In the genomic region with DNA sequence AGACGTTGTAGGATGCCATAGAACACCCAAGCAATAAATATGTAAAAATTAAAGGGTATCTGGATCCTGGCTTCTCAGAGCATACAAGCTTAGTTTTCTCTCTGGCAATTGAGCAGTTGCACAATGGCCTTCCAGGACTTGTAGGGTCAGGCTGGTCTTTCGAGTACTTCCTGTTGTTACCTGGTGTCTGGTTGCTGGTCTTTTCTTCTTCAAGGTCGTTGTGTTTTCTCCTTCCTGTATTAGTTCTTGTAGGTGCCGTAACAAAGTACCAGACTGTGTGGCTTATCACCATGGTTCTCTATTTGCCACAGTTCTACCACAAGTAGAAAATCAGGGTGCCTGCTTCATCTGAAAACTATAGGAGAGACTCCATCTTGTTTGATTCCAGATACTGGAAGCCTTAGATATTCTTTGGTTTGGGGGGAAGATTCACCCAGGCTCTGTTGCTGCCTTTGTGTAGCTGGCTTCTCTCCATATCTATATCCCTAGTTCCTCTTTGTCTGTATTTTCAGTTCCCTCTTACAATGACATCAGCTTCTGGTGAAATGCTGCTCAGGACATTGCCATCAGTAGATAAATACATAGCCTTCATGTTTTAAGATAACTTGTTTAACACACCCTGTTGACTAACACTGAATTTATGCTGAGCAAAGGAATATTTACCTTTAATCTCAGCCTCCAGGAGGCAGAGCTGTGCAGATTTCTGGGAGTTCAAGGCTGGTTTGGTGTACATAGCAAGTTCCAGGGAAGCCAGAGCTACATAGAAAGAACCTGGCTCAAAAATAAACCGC, we compare ENCODE assay signal across 10 mouse cellular contexts. TPM values are rescaled to one million over a fixed set of nuclear protein-coding genes. Genes with fewer than 3 reads are reported as not detected.
DNase-seq lines count a peak whose midpoint lies in the region; ATAC-seq and TF ChIP-seq lines count a peak whose summit lies in the region.
"Had no signal": no experiment of that assay in that cellular context is flagged by ENCODE, and none has a peak within 500 bp of the region (broad histone marks: within the 10 kb centered on the region; RNA-seq: fewer than 3 reads in every experiment).

No protein-coding gene starts in this region.

- no peaks in the 10 kb centered on the region for H3K4me1 ChIP-seq in kidney, postnatal 0 days (replicated peaks; ENCODE audit: insufficient read depth, low read length)
- H3K4me1 ChIP-seq in MEL (ENCODE audit: control insufficient read depth in 1 of 2, insufficient read depth in 2 of 2, low read length in 2 of 2): peaks cover 26 to 55% of the 10 kb centered on the region in 2 experiments
- 0 out of 2 replicates have a peak, but pooled peaks cover 4% of the 10 kb centered on the region for H3K4me1 ChIP-seq in intestine, postnatal 0 days (replicated peaks; ENCODE audit: control insufficient read depth, insufficient read depth, low read length)

- TF ChIP-seq EP300 in MEL (IDR thresholded peaks at IDR 0.05; ENCODE audit: low read depth in 1 of 2, low read length in 2 of 2): peak; percentile 94 to 95

- H3K9ac ChIP-seq in kidney, postnatal 0 days (ENCODE audit: low read depth, low read length): no peak overlapping the region
- H3K9ac ChIP-seq in MEL (ENCODE audit: control insufficient read depth, low read depth, low read length, poor library complexity, severe bottlenecking): 0 out of 2 replicates have a peak overlapping the region, but pooled peaks have one; percentile 2
- H3K9ac ChIP-seq in intestine, postnatal 0 days (ENCODE audit: low read depth, low read length): no peak overlapping the region
- H3K9ac ChIP-seq: lung, embryonic 14.5 days had no signal

- 0 out of 2 replicates have a peak, but pooled peaks cover 2% of the 10 kb centered on the region for H3K36me3 ChIP-seq in kidney, postnatal 0 days (ENCODE audit: insufficient read depth, low read length)
- peaks cover 0 to 61% of the 10 kb centered on the region in 2 experiments; a peak in 2 of 4 replicates for H3K36me3 ChIP-seq in MEL (ENCODE audit: control insufficient read depth in 1 of 2, insufficient read depth in 2 of 2, low read length in 2 of 2)
- H3K36me3 ChIP-seq in intestine, postnatal 0 days (ENCODE audit: control insufficient read depth, insufficient read depth): peaks cover 6% of the 10 kb centered on the region

- no peaks in the 10 kb centered on the region for H3K9me3 ChIP-seq in kidney, postnatal 0 days (replicated peaks; ENCODE audit: low read length)
- no peaks in the 10 kb centered on the region for H3K9me3 ChIP-seq in MEL (replicated peaks; ENCODE audit: insufficient read depth, low read length)
- no peaks in the 10 kb centered on the region for H3K9me3 ChIP-seq in intestine, postnatal 0 days (ENCODE audit: control insufficient read depth)

- peak; percentile 16; the same call in 1 of the 2 replicates for TF ChIP-seq CTCF in kidney, postnatal 0 days (IDR thresholded peaks at IDR 0.05; ENCODE audit: low read depth)
- TF ChIP-seq CTCF in MEL (IDR thresholded peaks at IDR 0.05 in 2 of 3, conservative IDR thresholded peaks at IDR 0.05 in 1 of 3; ENCODE audit: control insufficient read depth in 1 of 3, insufficient read depth in 1 of 3, low read depth in 2 of 3, low read length in 3 of 3, poor library complexity in 1 of 3, severe bottlenecking in 1 of 3): peak in 1 of 3 experiments; percentile 34; a peak in 2 of 6 replicates
- peak; percentile 54 for TF ChIP-seq CTCF in intestine, postnatal 0 days (IDR thresholded peaks at IDR 0.05; ENCODE audit: low read depth)

- TF ChIP-seq RAD21 in MEL (IDR thresholded peaks at IDR 0.05; ENCODE audit: low read depth, low read length): peak; percentile 5

- no peak overlapping the region for H3K27ac ChIP-seq in kidney, postnatal 0 days
- peak overlapping the region; percentile 68 for H3K27ac ChIP-seq in MEL (ENCODE audit: control insufficient read depth, low read depth, low read length)
- peak overlapping the region; percentile 30; the same call in 1 of the 2 replicates for H3K27ac ChIP-seq in intestine, postnatal 0 days (ENCODE audit: low read depth, low read length)

- no peak for ATAC-seq in kidney, postnatal 0 days (replicated peaks; ENCODE audit: low FRiP score, low read depth)
- no peak for ATAC-seq in intestine, postnatal 0 days
- ATAC-seq in neutrophil, adult 5-6 weeks (ENCODE audit: extremely low read depth, insufficient number of reproducible peaks, low FRiP score, poor library complexity, severe bottlenecking): peak; percentile 74

- TF ChIP-seq POLR2A in MEL (IDR thresholded peaks at IDR 0.05; ENCODE audit: control insufficient read depth in 1 of 2, insufficient read depth in 1 of 2, low read depth in 1 of 2, low read length in 2 of 2, poor library complexity in 1 of 2): no peak

- no peaks in the 10 kb centered on the region for H3K27me3 ChIP-seq in kidney, postnatal 0 days (ENCODE audit: insufficient read depth, low read length)
- H3K27me3 ChIP-seq in MEL (ENCODE audit: control insufficient read depth in 1 of 2, insufficient read depth in 2 of 2, low read length in 2 of 2): no peaks in the 10 kb centered on the region
- H3K27me3 ChIP-seq in intestine, postnatal 0 days (replicated peaks; ENCODE audit: control insufficient read depth, insufficient read depth, low read length): no peaks in the 10 kb centered on the region

- WGBS in kidney, postnatal 0 days: 85% methylated on average over 5 of the region's 5 CpGs
- 68% methylated on average over 5 of the region's 5 CpGs for WGBS in intestine, postnatal 0 days

- no peak for DNase-seq in kidney, postnatal 0 days (ENCODE audit: low spot score)
- DNase-seq in kidney, adult 11 months: no peak
- peak; percentile 93 for DNase-seq in MEL (ENCODE audit: low read depth, low spot score)
- DNase-seq in neural tube, embryonic 10.5 days (ENCODE audit: extremely low spot score, low spot score): no peak
- no peak for DNase-seq in left cerebral cortex, adult 9 months (ENCODE audit: low spot score in 2 of 2)
- DNase-seq: adrenal gland, adult 8-10 months; cerebellum, postnatal 25 days; lung, embryonic 14.5 days had no signal

- peaks cover 21% of the 10 kb centered on the region for H3K79me2 ChIP-seq in MEL (ENCODE audit: control insufficient read depth, insufficient read depth, low read length, poor library complexity)

- no peak overlapping the region for H3K4me2 ChIP-seq in kidney, postnatal 0 days (ENCODE audit: low read length)
- H3K4me2 ChIP-seq in intestine, postnatal 0 days (replicated peaks; ENCODE audit: low read depth): no peak overlapping the region
- H3K4me2 ChIP-seq: lung, embryonic 14.5 days had no signal

- H3K4me3 ChIP-seq in kidney, postnatal 0 days (replicated peaks; ENCODE audit: low read depth, low read length): no peak overlapping the region
- no peak overlapping the region for H3K4me3 ChIP-seq in MEL (ENCODE audit: control insufficient read depth in 1 of 2, insufficient read depth in 1 of 2, low read depth in 2 of 2, low read length in 2 of 2)
- no peak overlapping the region for H3K4me3 ChIP-seq in intestine, postnatal 0 days (ENCODE audit: low read depth, low read length)

TF ChIP-seq in MEL, 35 proteins besides CTCF, POLR2A, EP300 and RAD21 (continues in another document):
- no peak for TF ChIP-seq MYB (IDR thresholded peaks at IDR 0.05; ENCODE audit: low read depth, low read length)
- no peak for TF ChIP-seq GABPA (IDR thresholded peaks at IDR 0.05; ENCODE audit: low read depth, low read length)
- no peak for TF ChIP-seq ZMIZ1 (IDR thresholded peaks at IDR 0.05; ENCODE audit: low read depth, low read length)
- peak; percentile 87 for TF ChIP-seq TCF12 (IDR thresholded peaks at IDR 0.05; ENCODE audit: low read depth, low read length)
- no peak for TF ChIP-seq MAZ (IDR thresholded peaks at IDR 0.05; ENCODE audit: low read depth, low read length)
- peak; percentile 98 for TF ChIP-seq MAFK (IDR thresholded peaks at IDR 0.05; ENCODE audit: borderline replicate concordance, low read depth, low read length)
- TF ChIP-seq MAX (IDR thresholded peaks at IDR 0.05; ENCODE audit: low read length): no peak
- TF ChIP-seq KAT2A (conservative IDR thresholded peaks at IDR 0.05; ENCODE audit: low read depth, low read length): no peak
- TF ChIP-seq BHLHE40 (IDR thresholded peaks at IDR 0.05; ENCODE audit: borderline replicate concordance, low read depth, low read length): no peak
- no peak for TF ChIP-seq CHD2 (IDR thresholded peaks at IDR 0.05; ENCODE audit: low read length)
- no peak for TF ChIP-seq USF1 (IDR thresholded peaks at IDR 0.05; ENCODE audit: low read depth, low read length)
- peak; percentile 77 for TF ChIP-seq SIN3A (IDR thresholded peaks at IDR 0.05; ENCODE audit: low read length)
- peak; percentile 96 for TF ChIP-seq GATA1 (IDR thresholded peaks at IDR 0.05; ENCODE audit: low read depth, low read length)
- no peak for TF ChIP-seq MEF2A (IDR thresholded peaks at IDR 0.05; ENCODE audit: extremely low read depth, insufficient replicate concordance, low read depth, low read length, poor library complexity, severe bottlenecking)
- no peak for TF ChIP-seq E2F4 (IDR thresholded peaks at IDR 0.05; ENCODE audit: borderline replicate concordance, low read depth, low read length)
- TF ChIP-seq JUND (IDR thresholded peaks at IDR 0.05; ENCODE audit: low read depth, low read length): no peak; the same call in 1 of the 2 replicates
- TF ChIP-seq POLR2AphosphoS2 (IDR thresholded peaks at IDR 0.05; ENCODE audit: low read length): no peak
- TF ChIP-seq CHD1 (IDR thresholded peaks at IDR 0.05; ENCODE audit: low read depth, low read length): no peak
- no peak for TF ChIP-seq UBTF (IDR thresholded peaks at IDR 0.05; ENCODE audit: borderline replicate concordance, insufficient read depth, low read depth, low read length)
- no peak for TF ChIP-seq ZC3H11A (IDR thresholded peaks at IDR 0.05; ENCODE audit: low read depth, low read length)
- TF ChIP-seq POLR2AphosphoS5 (IDR thresholded peaks at IDR 0.05; ENCODE audit: borderline replicate concordance, low read depth, low read length): no peak
- TF ChIP-seq SMC3 (IDR thresholded peaks at IDR 0.05; ENCODE audit: low read depth, low read length): peak; percentile 38
- no peak for TF ChIP-seq HCFC1 (IDR thresholded peaks at IDR 0.05; ENCODE audit: low read depth, low read length)
- TF ChIP-seq TAL1 (IDR thresholded peaks at IDR 0.05; ENCODE audit: low read length): peak; percentile 74
- no peak for TF ChIP-seq NELFE (IDR thresholded peaks at IDR 0.05; ENCODE audit: low read depth, low read length)
- TF ChIP-seq MXI1 (IDR thresholded peaks at IDR 0.05; ENCODE audit: low read depth, low read length): 0 out of 2 replicates have a peak, but pooled peaks have one; percentile 16

RNA-seq across cellular contexts. Expression of a gene that starts 49.8 kb away (rescaled TPM):
- polyA plus RNA-seq in kidney, postnatal 0 days (2015; fragmentation: Nextera tagmentation; extraction: Ambion mirVana): 28.1 and 30.6 TPM in 2 replicates
- total RNA-seq in MEL (2012; rRNA removed): 4.9 and 5.1 TPM in 2 replicates
- 10 to 100 TPM in 1 of 2 experiments, not detected in 1; 19.4 TPM for polyA plus RNA-seq in MEL (2012; ENCODE audit: insufficient read depth in 1 of 2, insufficient read length in 2 of 2, low read depth in 1 of 2, low replicate concordance in 2 of 2, missing spikeins in 1 of 2)
- 43.3 and 46.2 TPM in 2 replicates for polyA plus RNA-seq in intestine, postnatal 0 days (2015; fragmentation: Nextera tagmentation; extraction: Ambion mirVana)
- total RNA-seq in neutrophil, adult 5-6 weeks (2017): 282 and 327 TPM in 2 replicates
